Mouse (Mus musculus) heart, adult 9 months (tissue): ENCODE measurements around the gene Sptan1.
"Not testable (repeated sequence)": the region's sequence is repeated elsewhere in the genome, so short reads cannot be mapped to it uniquely, and the experiment has no call there.

Experiments
- DNase-seq, 2 experiments: peaks; one replicate each; pipeline ENCODE4 v3.0.0; 2022; ENCODE audit warnings: low spot score in 2 of 2

Sptan1 gene

DNA sequence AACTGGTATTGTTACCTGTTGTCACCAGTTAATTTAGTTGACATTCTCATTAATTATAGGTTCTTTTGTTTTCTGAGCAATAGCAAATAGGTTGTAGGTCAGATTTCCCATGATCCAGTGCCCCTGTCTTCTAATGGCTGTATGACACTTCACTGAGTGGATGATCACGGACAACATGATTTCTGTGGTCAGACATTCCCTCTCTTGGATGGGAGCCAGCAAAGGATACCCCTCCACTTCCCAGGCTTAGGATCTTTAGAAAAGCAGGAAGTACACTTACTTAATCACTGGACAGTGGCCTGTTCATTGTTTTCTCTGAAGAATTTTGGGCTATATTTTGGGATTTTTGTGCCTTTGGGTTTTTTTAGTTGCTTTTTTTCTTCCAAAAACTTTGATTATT is 43.7 kb downstream of the Sptan1 start:
- no peak for DNase-seq

DNA sequence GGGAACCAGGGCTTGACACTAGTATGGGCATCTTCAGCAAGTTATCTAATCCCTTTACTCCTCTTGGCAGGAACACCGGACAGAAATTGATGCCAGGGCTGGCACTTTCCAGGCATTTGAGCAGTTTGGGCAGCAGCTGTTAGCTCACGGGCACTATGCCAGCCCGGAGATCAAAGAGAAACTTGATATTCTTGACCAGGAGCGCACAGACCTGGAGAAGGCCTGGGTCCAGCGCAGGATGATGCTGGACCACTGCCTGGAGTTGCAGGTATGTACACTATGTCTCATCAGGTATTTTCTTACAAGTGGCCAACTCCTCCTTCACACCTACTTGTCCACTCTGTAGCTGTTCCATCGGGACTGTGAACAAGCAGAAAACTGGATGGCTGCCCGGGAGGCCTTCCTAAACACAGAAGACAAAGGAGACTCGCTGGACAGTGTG is 45.5 kb downstream of the Sptan1 start:
- peak; percentile 23 to 63 for DNase-seq

GRCm38 (mm10) chr2:30014326-30014966 is 49.1 kb downstream of the Sptan1 start:
- peak; percentile 20 to 41 for DNase-seq

DNA sequence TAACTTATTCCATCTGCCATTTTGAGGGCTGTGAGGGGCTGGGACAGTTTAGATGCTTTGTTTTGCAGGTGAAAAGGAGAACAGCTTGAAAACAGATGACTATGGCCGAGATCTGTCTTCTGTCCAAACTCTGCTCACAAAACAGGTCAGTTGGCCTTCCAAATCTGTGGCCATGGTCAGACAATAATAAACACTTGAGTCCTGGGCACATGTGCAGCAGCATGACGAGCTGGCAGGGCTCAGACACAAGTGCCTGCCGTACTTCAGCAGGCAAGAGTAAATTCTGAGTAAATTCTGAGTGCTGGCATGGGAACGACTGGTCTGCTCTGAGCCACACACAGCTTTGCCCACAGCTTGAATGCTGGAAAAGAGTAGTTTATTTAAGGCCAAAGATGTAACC is 60.1 kb downstream of the Sptan1 start:
- peak in 1 of 2 experiments; percentile 36 for DNase-seq

DNA sequence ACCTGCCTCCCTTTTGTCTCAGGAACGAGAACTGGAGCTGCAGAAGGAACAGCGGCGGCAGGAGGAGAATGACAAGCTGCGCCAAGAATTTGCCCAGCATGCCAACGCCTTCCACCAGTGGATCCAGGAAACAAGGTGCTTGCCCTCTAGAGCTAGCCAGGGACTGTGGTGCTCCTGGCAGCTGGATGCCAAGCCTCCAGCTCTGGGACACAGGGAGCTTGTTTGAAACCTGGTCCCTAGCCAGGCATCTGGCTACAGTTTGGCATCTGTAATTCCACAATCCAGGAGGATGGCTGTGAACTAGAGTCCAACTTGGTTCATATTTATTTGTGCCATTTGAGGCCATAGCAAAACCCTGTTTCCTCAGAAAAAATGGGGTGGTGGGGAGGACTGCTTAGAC is 61.6 kb downstream of the Sptan1 start:
- no peak for DNase-seq

- no peak for DNase-seq
These were observed 67.0 kb downstream of the Sptan1 start for GRCm38 (mm10) chr2:30032244-30032846.

DNA sequence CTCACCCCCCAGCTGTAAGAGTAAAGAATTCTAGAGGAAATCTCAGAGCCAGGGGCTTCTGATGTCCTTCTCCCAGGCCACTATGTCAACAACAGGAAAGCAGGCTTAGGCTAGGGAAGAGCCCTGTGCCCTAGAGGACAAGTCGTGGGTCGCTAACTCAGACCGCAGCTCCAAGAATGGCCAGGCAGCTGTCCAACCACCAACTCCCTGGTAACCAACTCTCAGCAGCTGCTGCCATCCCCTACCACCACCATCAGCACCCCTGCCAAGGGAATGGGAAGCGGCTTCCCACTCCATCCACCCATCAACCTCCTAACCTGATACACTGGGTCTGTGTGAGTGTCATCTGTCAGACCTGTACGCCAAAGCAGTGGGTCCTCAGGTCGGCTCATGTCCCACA is 67.6 kb downstream of the Sptan1 start:
- no peak for DNase-seq

GRCm38 (mm10) chr2:30037762-30038161 is 72.4 kb downstream of the Sptan1 start:
- DNase-seq: no peak

GRCm38 (mm10) chr2:30038370-30038769 is 73.0 kb downstream of the Sptan1 start:
- no peak for DNase-seq

DNA sequence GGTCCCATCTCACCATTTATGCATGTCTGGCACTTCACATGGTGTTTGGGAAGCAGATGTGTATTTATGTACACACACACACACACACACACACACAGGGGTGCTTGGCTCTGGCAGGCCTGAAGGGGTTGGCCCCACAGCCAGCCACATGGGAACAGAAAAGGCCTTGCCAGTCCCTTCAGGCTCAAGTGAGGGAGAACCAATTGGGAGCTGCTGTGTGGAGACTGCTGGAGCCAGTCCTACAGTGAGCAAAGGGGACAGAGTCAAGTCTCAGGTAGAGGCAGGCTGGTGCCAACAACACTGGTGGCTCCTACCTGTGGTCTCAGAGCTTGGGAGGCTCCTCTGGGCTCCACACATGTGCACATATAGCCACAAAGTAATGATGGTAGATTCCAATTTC is 74.3 kb downstream of the Sptan1 start:
- DNase-seq: no peak

GRCm38 (mm10) chr2:30042445-30042844 is 77.1 kb downstream of the Sptan1 start:
- peak in 1 of 2 experiments; percentile 63 for DNase-seq

DNA sequence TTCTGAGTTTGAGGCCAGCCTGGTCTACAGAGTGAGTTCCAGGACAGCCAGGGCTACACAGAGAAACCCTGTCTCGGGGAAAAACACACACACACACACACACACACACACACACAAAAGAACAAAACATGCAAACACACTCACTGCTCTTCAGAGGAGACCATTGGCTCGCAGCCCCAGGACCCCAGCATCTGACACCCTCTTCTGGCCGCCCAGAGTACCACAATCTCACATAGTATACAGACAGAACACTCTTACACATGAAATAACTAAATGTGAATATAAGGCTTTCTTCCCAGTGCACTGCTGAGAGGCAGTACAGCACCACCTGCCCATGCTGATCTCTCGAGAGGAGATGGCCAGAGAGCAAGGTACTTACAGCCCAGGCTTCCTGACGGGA is 79.2 kb downstream of the Sptan1 start:
- no peak for DNase-seq

DNA sequence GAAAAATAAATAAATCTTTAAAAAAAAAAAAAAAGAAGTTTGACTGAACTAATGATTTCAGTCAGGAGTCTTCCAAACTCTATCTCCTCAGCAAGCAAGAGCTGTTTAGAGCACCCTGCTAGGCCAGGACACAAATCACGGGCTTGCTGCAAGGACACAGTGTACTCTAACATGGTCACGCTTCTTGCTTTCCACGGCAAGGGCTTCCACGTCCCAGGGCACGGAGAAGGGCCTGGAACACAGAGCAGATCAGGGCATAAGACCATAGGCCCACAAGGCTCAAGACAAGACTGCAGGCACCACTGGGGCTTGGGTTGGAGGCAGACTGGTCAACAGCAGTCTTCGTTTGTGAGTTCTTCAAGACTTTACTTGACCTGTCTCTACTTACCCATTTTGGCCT is 81.8 kb downstream of the Sptan1 start:
- DNase-seq: no peak

DNA sequence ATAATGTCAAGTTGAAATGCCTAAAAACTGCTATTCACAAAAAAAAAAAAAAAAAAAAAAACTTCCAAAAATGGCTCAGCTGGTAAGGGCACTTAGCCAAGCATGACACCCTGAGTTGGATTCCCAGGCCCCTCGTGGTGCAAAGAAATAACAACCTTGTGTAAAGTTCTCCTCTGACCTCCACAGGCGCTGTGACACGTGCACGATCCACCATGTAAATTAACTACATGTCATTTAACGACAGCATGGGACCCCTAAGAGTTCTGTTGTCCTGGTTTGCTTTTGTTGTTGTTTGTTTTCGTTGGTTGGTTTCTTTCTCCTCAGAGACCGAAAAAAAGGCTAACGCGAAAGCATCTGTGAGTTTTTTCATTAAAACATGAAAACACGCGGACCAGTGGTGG is 82.7 kb downstream of the Sptan1 start:
- no peak for DNase-seq

DNA sequence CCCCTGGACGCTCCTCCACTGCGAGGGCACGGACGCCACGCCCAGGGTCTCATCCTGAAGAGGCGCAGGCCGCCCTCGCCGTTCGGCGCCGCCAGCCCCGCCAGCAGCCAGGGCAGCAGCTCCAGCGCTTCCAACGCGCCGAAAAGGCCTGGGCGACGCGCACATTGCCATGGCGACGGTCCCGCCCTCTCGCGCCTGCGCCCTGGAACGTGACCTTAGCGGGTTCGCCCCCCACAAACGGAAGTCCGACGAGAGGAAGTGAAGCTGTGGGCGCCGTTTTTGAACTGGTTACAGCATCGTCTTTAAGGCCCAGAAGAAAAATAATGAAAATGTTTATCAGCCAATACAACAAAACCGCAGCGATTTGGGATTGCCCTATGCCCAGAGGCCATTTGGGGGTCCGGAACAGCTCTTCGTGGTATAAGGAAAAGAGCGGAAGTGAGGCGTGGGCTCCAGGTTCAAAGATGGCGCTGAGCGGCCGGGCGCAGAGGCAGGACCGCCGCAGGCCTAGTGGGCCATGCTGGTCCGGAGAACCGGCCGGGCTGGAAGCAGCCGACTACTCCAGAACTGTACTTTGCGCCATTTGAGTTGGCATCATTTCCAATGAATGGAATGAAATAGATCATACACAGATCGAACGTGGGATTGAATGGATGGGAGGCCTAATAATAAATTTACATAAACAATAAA is 83.5 kb downstream of the Sptan1 start, which contains the start of gene Wdr34:
Wdr34 (minus strand) TSS at position 183 of the 690 bp plus-strand sequence.
- peak; percentile 93 to 98 for DNase-seq

GRCm38 (mm10) chr2:30049831-30050230 is 84.5 kb downstream of the Sptan1 start:
- no peak for DNase-seq

- no peak for DNase-seq
These were observed 86.8 kb downstream of the Sptan1 start for GRCm38 (mm10) chr2:30051992-30052761.

- DNase-seq: not testable (repeated sequence)
These were observed 90.0 kb downstream of the Sptan1 start for GRCm38 (mm10) chr2:30055310-30055709.

GRCm38 (mm10) chr2:30056736-30057135 is 91.4 kb downstream of the Sptan1 start:
- DNase-seq: no peak

GRCm38 (mm10) chr2:30057223-30057904 is 92.0 kb downstream of the Sptan1 start, which contains the start of gene Set:
Set (plus strand) TSS chr2:30057378.
- DNase-seq: no peak

DNA sequence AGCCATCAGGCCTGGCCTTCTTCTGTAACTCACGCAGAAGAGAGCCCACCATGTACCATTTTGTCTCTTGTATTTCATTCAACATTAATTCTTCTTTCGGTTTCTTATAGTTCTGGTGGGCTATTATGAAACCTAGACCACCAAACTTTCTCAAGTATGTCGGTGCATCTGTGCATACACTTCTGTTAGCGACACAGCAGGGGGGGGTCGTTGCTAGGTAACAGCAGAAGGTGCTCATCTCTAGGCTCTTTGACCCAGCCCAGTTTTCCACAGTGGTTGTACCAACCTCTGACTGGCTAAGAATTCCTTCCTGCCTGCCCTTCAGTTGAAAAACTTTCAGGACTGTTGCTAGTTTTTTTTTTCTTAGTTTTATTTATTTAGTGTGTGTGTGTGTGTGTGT is 93.1 kb downstream of the Sptan1 start:
- no peak for DNase-seq
